Mouse (Mus musculus): Measurements from ENCODE around the gene Mbd4. TPM values are rescaled to one million over a fixed set of nuclear protein-coding genes. Genes with fewer than 3 reads are reported as not detected.

The Mbd4 gene
- total RNA-seq (2023): 21.1 to 27.1 TPM (median 22.1 TPM) in 4 replicates

GRCm38 (mm10) chr6:115853091-115853813 lies at the start of gene Mbd4, which contains the start of gene Ift122:
Gene Mbd4, minus strand, starts transcription at chr6:115853371.
Gene Ift122, plus strand, starts transcription at chr6:115853470.

GRCm38 (mm10) chr6:115838161-115838597 lies 15.0 kb downstream of the Mbd4 start, which contains the start of gene Efcab12:
Gene Efcab12, minus strand, starts transcription at chr6:115838412.

GRCm38 (mm10) chr6:115808488-115809231 lies 44.5 kb downstream of the Mbd4 start, which contains the start of gene Rpl32:
Gene Rpl32, minus strand, starts transcription at chr6:115808747.

Other genes starting within 250 kb of the Mbd4 start
- gene Raf1, start 176.7 kb downstream of the Mbd4 start, total RNA-seq (2023): 138 to 157 TPM (median 146 TPM) in 4 replicates
- 0.92 TPM in 1 of 4 replicates, not detected in the others for gene Tmem40, start 91.0 kb downstream of the Mbd4 start, total RNA-seq (2023)
- 5.3 to 6.8 TPM (median 6.4 TPM) in 4 replicates for gene Cand2, start 78.8 kb downstream of the Mbd4 start, total RNA-seq (2023)
- gene Rpl32, start 44.6 kb downstream of the Mbd4 start, total RNA-seq (2023): 2,398 to 2,648 TPM (median 2,491 TPM) in 4 replicates
- 0.21 TPM in 1 of 4 replicates, not detected in the others for gene Efcab12, start 15.0 kb downstream of the Mbd4 start, total RNA-seq (2023)
- gene Ift122, start 99 bp upstream of the Mbd4 start, total RNA-seq (2023): 3.0 to 5.5 TPM (median 4.0 TPM) in 4 replicates
- not detected in 4 replicates for gene Rho, start 78.4 kb upstream of the Mbd4 start, total RNA-seq (2023)
- gene H1foo, start 91.6 kb upstream of the Mbd4 start, total RNA-seq (2023): not detected in 4 replicates
- gene Plxnd1, start 141.6 kb upstream of the Mbd4 start, total RNA-seq (2023): 34.0 to 45.2 TPM (median 39.3 TPM) in 4 replicates

Data from B cell, adult 62 days (primary cell).